Mouse (Mus musculus) MEL (cell line): Measurements from ENCODE around the gene Adam23. TPM values are rescaled to one million over a fixed set of nuclear protein-coding genes. Genes with fewer than 3 reads are reported as not detected.

ENCODE experiments used
- DNase-seq: peaks from one replicate; pipeline ENCODE4 v3.0.0; 2011; ENCODE audit warnings: low read depth, low spot score
- H3K27ac ChIP-seq: 2 replicates; pipeline ENCODE4 v1.5.1; 2012; ENCODE audit warnings: low read depth, mild to moderate bottlenecking, control low read depth, low read length, moderate library complexity; ENCODE audit not compliant: control insufficient read depth
- H3K27me3 ChIP-seq, 2 experiments: fragments of 150-350 bp in 1 of 2; sonication (generic) in 1 of 2; 2 replicates each; pipeline ENCODE4 v1.6.1; 2012; ENCODE audit warnings: low read length in 2 of 2, mild to moderate bottlenecking in 2 of 2, improper control_type of control experiment in 1 of 2, moderate library complexity in 1 of 2; ENCODE audit not compliant: insufficient read depth in 2 of 2, control insufficient read depth in 1 of 2
- H3K36me3 ChIP-seq, 2 experiments: 2 replicates each; pipeline ENCODE4 v1.6.1; 2012 to 2014; ENCODE audit warnings: low read length in 2 of 2, improper control_type of control experiment in 1 of 2, inconsistent platforms in 1 of 2, mild to moderate bottlenecking in 1 of 2; ENCODE audit not compliant: insufficient read depth in 2 of 2, control insufficient read depth in 1 of 2
- H3K4me1 ChIP-seq, 2 experiments: fragments of 150-350 bp in 1 of 2; sonication (generic) in 1 of 2; 2 replicates each; pipeline ENCODE4 v1.6.1; 2012; ENCODE audit warnings: low read length in 2 of 2, improper control_type of control experiment in 1 of 2, mild to moderate bottlenecking in 1 of 2; ENCODE audit not compliant: insufficient read depth in 2 of 2, control insufficient read depth in 1 of 2
- H3K4me3 ChIP-seq, 2 experiments: fragments of 150-350 bp in 1 of 2; sonication (generic) in 1 of 2; 2 replicates each; pipeline ENCODE4 v1.5.1; 2012; ENCODE audit warnings: low read depth in 2 of 2, low read length in 2 of 2, mild to moderate bottlenecking in 2 of 2, moderate library complexity in 2 of 2, control low read depth in 1 of 2, improper control_type of control experiment in 1 of 2; ENCODE audit not compliant: control insufficient read depth in 1 of 2, insufficient read depth in 1 of 2
- H3K79me2 ChIP-seq: 2 replicates; pipeline ENCODE4 v1.6.1; 2012; ENCODE audit warnings: mild to moderate bottlenecking, low read length, moderate library complexity; ENCODE audit not compliant: control insufficient read depth, poor library complexity, insufficient read depth
- H3K9ac ChIP-seq: 2 replicates; pipeline ENCODE4 v1.6.1; 2012; ENCODE audit warnings: low read depth, mild to moderate bottlenecking, control low read depth, low read length, moderate library complexity; ENCODE audit not compliant: control insufficient read depth, poor library complexity, severe bottlenecking
- H3K9me3 ChIP-seq: fragments of 150-350 bp; sonication (generic); replicated peaks from 2 replicates; pipeline ENCODE4 v1.6.1; 2012; ENCODE audit warnings: mild to moderate bottlenecking, low read length, improper control_type of control experiment, moderate library complexity; ENCODE audit not compliant: insufficient read depth
- CHD1 ChIP-seq: IDR thresholded peaks from 2 replicates; pipeline ENCODE4 v1.6.1; 2012; ENCODE audit warnings: low read depth, mild to moderate bottlenecking, inconsistent platforms, low read length, improper control_type of control experiment
- ELF1 ChIP-seq: IDR thresholded peaks from 2 replicates; pipeline ENCODE4 v1.6.1; 2014; ENCODE audit warnings: low read depth, mild to moderate bottlenecking, inconsistent platforms, low read length, improper control_type of control experiment, moderate library complexity
- EP300 ChIP-seq, 2 experiments: IDR thresholded peaks; 2 replicates each; pipeline ENCODE4 v1.6.1; 2011; ENCODE audit warnings: improper control_type of control experiment in 2 of 2, low read length in 2 of 2, low read depth in 1 of 2, mild to moderate bottlenecking in 1 of 2
- ETS1 ChIP-seq: IDR thresholded peaks from 2 replicates; pipeline ENCODE4 v1.6.1; 2012; ENCODE audit warnings: low read depth, mild to moderate bottlenecking, inconsistent platforms, low read length, improper control_type of control experiment, moderate library complexity
- GATA1 ChIP-seq: IDR thresholded peaks from 2 replicates; pipeline ENCODE4 v1.6.1; 2011; ENCODE audit warnings: low read depth, low read length, improper control_type of control experiment
- HCFC1 ChIP-seq: IDR thresholded peaks from 2 replicates; pipeline ENCODE4 v1.6.1; 2012; ENCODE audit warnings: low read depth, mild to moderate bottlenecking, inconsistent platforms, low read length, improper control_type of control experiment, moderate library complexity
- JUND ChIP-seq: IDR thresholded peaks from 2 replicates; pipeline ENCODE4 v1.6.1; 2011; ENCODE audit warnings: low read depth, mild to moderate bottlenecking, improper control_type of control experiment, low read length
- KAT2A ChIP-seq: conservative IDR thresholded peaks from 2 replicates; pipeline ENCODE4 v1.6.1; 2012; ENCODE audit warnings: low read depth, low read length, improper control_type of control experiment, inconsistent platforms
- MAFK ChIP-seq: IDR thresholded peaks from 2 replicates; pipeline ENCODE4 v1.6.1; 2011; ENCODE audit warnings: low read depth, mild to moderate bottlenecking, low read length, improper control_type of control experiment, borderline replicate concordance
- MXI1 ChIP-seq: IDR thresholded peaks from 2 replicates; pipeline ENCODE4 v1.6.1; 2011; ENCODE audit warnings: mild to moderate bottlenecking, low read depth, low read length, improper control_type of control experiment
- MYC ChIP-seq: IDR thresholded peaks from 2 replicates; pipeline ENCODE4 v1.6.1; 2011; ENCODE audit warnings: low read depth, mild to moderate bottlenecking, low read length, improper control_type of control experiment, moderate library complexity
- POLR2A ChIP-seq, 2 experiments: IDR thresholded peaks; 2 replicates each; pipeline ENCODE4 v1.6.1; 2011 to 2012; ENCODE audit warnings: low read length in 2 of 2, mild to moderate bottlenecking in 2 of 2, control low read depth in 1 of 2, improper control_type of control experiment in 1 of 2, low read depth in 1 of 2, moderate library complexity in 1 of 2; ENCODE audit not compliant: control insufficient read depth in 1 of 2, insufficient read depth in 1 of 2, poor library complexity in 1 of 2
- RCOR1 ChIP-seq: IDR thresholded peaks from 2 replicates; pipeline ENCODE4 v1.6.1; 2012; ENCODE audit warnings: low read depth, mild to moderate bottlenecking, inconsistent platforms, low read length, improper control_type of control experiment
- SIN3A ChIP-seq: IDR thresholded peaks from 2 replicates; pipeline ENCODE4 v1.6.1; 2012; ENCODE audit warnings: low read length, improper control_type of control experiment, inconsistent platforms
- TAL1 ChIP-seq: IDR thresholded peaks from 2 replicates; pipeline ENCODE4 v1.6.1; 2012; ENCODE audit warnings: mild to moderate bottlenecking, inconsistent platforms, low read length, moderate library complexity, mixed read lengths
- TCF12 ChIP-seq: IDR thresholded peaks from 2 replicates; pipeline ENCODE4 v1.6.1; 2014; ENCODE audit warnings: low read depth, mild to moderate bottlenecking, inconsistent platforms, low read length, improper control_type of control experiment, moderate library complexity
- UBTF ChIP-seq: IDR thresholded peaks from 2 replicates; pipeline ENCODE4 v1.6.1; 2012; ENCODE audit warnings: low read depth, mild to moderate bottlenecking, inconsistent platforms, low read length, improper control_type of control experiment, moderate library complexity, borderline replicate concordance; ENCODE audit not compliant: insufficient read depth
- USF1 ChIP-seq: IDR thresholded peaks from 2 replicates; pipeline ENCODE4 v1.6.1; 2014; ENCODE audit warnings: low read depth, mild to moderate bottlenecking, inconsistent platforms, low read length, improper control_type of control experiment, moderate library complexity
- ZNF384 ChIP-seq: IDR thresholded peaks from 2 replicates; pipeline ENCODE4 v1.6.1; 2012; ENCODE audit warnings: low read depth, mild to moderate bottlenecking, inconsistent platforms, low read length, improper control_type of control experiment
- polyA plus RNA-seq, 2 experiments: library from polyadenylated mRNA; stranded (reverse) in 1 of 2; unstranded in 1 of 2; fragments of >175 nt in 1 of 2; fragments of >200 nt in 1 of 2; gene quantifications; 2 replicates each; pipeline versions ENCODE4 v1.2.1 to v1.2.4; 2012; ENCODE audit warnings: low replicate concordance in 2 of 2, low read depth in 1 of 2; ENCODE audit not compliant: insufficient read length in 2 of 2, insufficient read depth in 1 of 2, missing spikeins in 1 of 2
- total RNA-seq: library from RNA; depleted of rRNA; stranded (reverse); fragments of 300-350 nt; gene quantifications from 2 replicates; pipeline ENCODE4 v1.2.3, GENCODE M21; 2012

Adam23 gene
- total and polyA plus RNA-seq, 3 experiments, result not detected

DNA sequence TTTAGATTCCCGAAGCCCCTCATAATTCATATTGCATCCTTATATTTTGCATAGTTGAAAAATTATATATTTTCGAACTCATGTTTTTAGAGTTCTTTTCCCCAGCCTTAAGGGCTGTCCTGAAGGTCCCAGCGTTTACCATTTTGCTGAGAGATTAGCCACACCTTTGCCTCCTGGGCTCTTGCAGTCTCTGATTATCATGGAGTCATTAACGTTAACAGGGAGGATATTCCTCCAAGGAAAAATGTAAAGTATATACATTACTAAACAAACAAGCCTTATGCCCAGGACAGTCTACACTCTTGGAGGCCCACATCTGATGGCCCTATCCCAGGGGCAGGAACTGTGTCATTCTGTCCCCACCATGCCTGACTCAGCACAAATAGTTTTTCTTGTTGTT, 3.1 kb upstream of the Adam23 start:
- H3K9me3 ChIP-seq, result no peaks in the 10 kb centered on the region
- H3K79me2 ChIP-seq, result no peaks in the 10 kb centered on the region
- H3K27me3 ChIP-seq, result no peaks in the 10 kb centered on the region
- no peak overlapping the region for H3K9ac ChIP-seq
- H3K36me3 ChIP-seq, result no peaks in the 10 kb centered on the region
- TF ChIP-seq HCFC1 (no peak), JUND (no peak), UBTF (no peak), SIN3A (no peak), RCOR1 (no peak), MXI1 (no peak), MAFK (no peak), ETS1 (no peak), USF1 (no peak), TAL1 (no peak), MYC (no peak), TCF12 (no peak), POLR2A (IDR thresholded peaks at IDR 0.05; ENCODE audit: control insufficient read depth in 1 of 2, insufficient read depth in 1 of 2, low read depth in 1 of 2, low read length in 2 of 2, poor library complexity in 1 of 2) (no peak), KAT2A (no peak), CHD1 (no peak), ELF1 (no peak), ZNF384 (no peak), GATA1 (no peak), EP300 (IDR thresholded peaks at IDR 0.05; ENCODE audit: low read depth in 1 of 2, low read length in 2 of 2) (no peak)
- no peak overlapping the region for H3K4me3 ChIP-seq
- H3K4me1 ChIP-seq, result no peaks in the 10 kb centered on the region
- H3K27ac ChIP-seq, result no peak overlapping the region
- no peak for DNase-seq

- Histone ChIP-seq H3K36me3 (no peaks in the 10 kb centered on the region), H3K4me1 (no peaks in the 10 kb centered on the region), H3K27me3 (no peaks in the 10 kb centered on the region), H3K9ac (no peak overlapping the region), H3K4me3 (no peak overlapping the region)
- TF ChIP-seq HCFC1 (no peak), ZNF384 (no peak), TAL1 (no peak)
- TF ChIP-seq, all 39 proteins: peak for 0
- DNase-seq, result no peak
- H3K27ac ChIP-seq, result no peak overlapping the region
- H3K9me3 ChIP-seq, result no peaks in the 10 kb centered on the region
- H3K79me2 ChIP-seq, result no peaks in the 10 kb centered on the region
These were observed 512 bp upstream of the Adam23 start for GRCm38 (mm10) chr1:63445149-63445609.
